Mouse (Mus musculus): Measurements from ENCODE around the gene Nfyb.

The Nfyb gene

GRCm38 (mm10) chr10:82741876-82742275 is 22.1 kb downstream of the Nfyb start:
- DNase-seq, result no peak

DNA sequence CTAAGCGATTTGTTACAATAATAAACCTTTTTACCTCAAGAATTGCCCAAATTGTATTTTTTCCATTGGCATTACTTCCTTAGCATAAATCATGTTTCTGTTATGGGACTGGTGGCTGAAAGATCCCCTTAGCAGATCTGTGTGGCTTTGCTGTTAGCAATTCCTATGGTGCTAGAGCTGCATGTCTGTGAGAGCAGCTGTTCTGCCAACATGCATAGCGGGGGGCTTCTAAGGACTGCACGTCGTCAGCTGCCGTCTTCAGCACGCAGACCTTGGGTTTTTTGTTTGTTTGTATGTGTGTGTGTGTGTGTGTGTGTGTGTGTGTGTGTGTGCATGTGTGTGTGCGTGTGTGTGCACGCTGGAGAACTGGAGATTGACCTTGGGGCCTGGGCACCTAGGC is 22.6 kb downstream of the Nfyb start:
- DNase-seq, result no peak

- peak; percentile 35 for DNase-seq
These were observed 64.5 kb downstream of the Nfyb start for GRCm38 (mm10) chr10:82699296-82699941.

- peak; percentile 94 for DNase-seq
These were observed 65.2 kb downstream of the Nfyb start for GRCm38 (mm10) chr10:82698712-82699261.
